Mouse (Mus musculus): ENCODE results near the gene Gatad2b.

Gatad2b gene

DNA sequence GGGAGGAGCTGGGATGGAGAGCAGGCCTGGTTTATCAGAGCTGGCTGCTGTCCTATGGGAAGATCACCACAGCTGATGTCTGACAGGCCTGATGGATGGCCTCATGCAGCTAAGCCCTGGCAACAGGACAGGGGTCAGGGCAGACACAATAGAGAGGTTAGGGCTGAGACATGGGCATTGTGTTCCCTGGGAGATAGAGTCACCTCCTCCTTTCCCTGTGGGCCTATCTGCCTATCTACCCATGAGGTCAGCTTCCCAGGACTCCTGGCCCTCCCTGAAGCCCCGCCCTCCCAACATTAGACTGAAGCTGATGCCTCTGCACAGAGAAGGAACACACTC is 83.2 kb downstream of the Gatad2b start:
- CTCF ChIA-PET, result interaction anchor here (0.6 kb wide), 3 partner anchors 267 to 1263 kb away, joined by 3 to 4 read pairs (median 3); no protein-coding TSS in a partner anchor

DNA sequence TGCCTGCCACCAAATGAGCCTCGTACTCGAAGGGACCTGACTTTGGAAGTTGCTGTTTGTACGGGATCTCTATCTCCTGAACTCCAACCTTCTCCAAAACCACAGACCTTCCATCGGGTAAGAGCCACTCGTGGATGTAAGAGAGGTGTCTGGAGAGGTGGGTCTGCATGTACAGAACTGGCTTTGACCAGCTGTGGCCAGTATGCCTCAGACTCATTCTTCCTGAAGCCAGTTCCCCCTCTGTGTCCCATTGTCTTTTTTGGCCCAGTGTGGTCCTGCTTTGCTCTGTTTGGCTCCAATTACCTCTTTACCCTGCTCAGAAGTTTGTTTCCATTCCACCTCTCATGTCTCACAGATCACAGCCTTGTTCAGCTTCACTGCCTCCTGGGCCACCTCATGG is 85.5 kb downstream of the Gatad2b start:
- CTCF ChIA-PET, result no interaction called here

DNA sequence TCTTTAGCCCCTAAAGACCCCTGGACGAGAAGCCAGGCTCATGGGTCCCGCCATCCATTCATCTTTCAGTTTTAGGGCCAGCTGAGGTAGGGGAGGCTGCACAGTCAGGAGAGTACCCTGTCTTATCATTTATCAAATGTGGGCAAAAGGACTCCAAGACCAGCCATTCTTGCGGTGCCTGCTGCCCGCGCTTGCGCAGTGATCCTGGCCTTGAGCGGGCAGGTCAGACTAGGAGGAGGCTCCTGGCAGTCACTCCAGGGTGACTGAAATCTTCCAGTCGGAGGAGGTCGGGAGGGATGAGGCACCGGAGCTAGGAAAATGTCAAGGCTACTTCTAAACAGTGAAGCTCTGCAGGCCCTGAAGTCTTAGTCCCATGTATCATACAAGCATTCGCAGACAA is 88.7 kb downstream of the Gatad2b start:
- CTCF ChIA-PET, result no interaction called here

DNA sequence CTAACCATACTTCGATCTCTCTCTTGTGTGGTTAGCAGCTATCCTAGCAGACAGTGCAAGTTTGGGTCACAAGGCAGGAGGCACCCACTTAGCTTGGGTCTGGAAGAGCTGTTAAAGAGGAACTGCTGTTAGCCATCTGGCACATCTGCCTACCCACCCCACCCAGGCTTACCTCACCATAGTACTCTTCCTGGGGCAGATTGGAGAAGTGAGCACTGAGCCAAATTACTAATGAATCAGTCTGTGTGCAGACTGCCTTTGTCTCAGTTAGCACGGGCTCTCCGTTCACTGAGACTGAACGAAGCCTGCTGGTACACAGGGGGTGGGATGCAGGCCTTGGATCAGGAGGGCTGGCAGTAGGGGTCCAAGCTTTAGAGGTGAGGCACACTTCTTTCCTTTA is 90.7 kb downstream of the Gatad2b start:
- CTCF ChIA-PET, result interaction anchor here (0.5 to 0.8 kb wide), 2 partner anchors 25 to 229 kb away, joined by 4 read pairs; no protein-coding TSS in a partner anchor

DNA sequence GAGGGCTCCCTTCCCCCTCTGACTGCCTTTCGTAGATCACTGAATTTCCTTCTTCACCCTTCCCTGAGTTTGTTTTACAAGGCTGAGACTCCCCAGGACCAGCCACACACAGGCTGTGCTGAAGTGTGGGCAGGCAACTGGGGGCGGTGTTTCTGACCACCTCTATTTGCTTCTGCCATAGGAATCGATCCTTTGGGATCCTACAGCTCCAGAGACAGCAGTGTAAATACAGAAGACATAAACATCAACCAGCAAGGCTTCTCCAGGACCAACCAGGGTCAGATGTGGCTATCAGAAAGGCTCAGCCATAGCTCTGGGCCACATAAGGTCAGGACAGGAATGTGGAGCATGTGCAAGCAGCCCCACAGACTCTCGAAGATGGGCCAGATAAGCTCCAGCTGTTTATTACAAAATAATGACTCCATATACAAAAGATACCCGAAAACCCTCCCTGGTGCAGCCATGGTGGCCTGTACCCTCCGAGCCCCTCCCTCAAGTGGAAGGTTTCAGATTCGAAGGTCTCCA is 91.9 kb downstream of the Gatad2b start:
- CTCF ChIA-PET, result interaction anchor here (0.5 kb wide), 1 partner anchor 154 kb away, joined by 3 read pairs; no protein-coding TSS in a partner anchor

DNA sequence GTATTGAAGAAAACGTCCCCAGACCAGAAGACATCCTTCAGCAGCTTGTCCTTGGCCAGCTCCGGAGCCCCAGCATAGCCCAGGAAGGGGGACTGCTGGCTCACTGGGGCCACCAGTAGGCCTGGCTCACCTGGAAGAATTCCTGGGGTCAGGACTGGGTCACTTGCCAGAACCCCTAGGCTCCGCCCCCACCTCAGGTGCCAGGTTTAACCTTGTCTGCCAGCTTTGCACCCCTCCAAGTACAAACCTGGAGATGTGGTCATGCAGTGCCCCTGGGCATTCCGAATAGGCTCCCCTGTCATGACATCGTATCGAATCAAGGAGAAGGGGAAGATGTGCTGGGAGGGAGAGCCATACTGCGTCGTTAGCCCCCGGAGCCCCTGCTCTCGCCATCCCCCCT is 93.8 kb downstream of the Gatad2b start:
- CTCF ChIA-PET, result no interaction called here

DNA sequence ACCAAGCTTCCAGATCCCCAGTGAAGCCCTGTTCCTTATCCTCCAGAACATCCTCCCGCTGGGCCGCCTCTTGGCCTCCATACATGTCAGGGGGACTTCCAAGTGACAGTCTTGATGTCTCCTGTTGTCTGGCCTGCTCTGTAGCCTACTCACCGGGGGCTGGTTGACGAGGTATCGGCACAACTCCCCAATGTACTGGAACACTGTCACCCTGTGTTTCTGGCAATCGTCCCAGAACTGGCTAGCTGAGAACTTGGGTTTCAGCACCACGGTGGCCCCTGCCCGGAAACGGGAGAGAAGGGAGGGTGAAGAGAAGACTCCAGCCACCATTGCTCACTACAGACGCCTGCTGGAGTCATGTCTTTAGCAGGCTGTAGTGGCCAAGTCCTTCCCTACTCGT is 94.5 kb downstream of the Gatad2b start:
- CTCF ChIA-PET, result no interaction called here

DNA sequence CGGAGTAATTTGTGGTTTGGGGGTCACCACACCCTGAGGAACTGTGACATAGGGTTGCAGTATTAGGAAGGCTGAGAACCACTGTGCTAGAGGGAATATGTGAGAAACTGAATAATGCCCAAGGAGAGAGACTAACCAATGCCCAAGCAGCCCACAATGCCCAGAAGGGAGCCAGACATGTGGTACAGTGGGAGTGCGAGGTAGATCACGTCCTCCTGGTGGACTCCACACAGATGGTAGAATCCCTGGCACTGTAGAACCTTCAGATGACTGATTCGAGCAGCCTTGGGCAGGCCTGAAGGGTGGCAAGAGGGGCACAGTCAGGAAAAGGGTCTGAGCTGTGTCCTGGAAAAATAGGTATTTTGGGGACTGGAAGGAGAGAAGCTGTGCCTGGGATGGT is 95.2 kb downstream of the Gatad2b start:
- CTCF ChIA-PET, result no interaction called here

DNA sequence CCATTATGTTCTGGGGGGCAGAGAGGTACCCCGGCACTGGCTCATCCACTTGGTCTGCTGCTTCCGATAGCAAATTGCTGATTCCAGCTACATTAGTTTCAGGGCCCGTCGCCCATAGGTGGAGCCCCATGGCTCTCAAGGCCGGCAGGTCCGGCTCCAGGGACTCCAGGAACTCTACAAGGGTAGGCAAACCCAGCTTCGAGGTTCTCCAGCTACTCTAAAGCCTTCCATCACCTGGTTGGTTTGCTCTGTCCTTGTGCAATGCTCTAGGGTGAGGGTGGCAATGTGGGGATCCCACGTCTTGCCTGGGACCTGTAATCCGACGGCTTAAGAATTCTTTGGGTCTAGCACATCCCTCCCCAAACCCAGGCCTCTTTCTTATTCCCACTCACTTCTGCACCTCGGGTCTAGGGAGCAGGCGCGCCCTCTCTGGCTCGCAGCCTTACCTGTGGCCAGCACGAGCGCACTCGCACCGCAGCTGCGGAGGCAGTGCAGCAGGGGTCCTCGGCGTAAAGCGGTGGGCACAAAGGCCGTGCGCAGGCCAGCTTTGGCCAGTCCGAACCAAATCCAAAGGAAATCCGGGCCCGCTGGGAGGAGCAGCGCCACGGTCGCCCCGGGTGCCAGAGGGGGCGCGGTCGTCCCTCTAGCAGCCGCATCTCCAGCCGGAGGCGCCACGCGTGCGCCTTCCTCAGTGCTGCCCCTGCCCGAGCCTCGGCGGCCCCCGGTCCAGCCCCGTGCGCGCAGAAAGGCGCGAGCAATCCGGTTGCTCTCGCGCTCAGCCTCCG is 95.9 kb downstream of the Gatad2b start:
- CTCF ChIA-PET, result no interaction called here

DNA sequence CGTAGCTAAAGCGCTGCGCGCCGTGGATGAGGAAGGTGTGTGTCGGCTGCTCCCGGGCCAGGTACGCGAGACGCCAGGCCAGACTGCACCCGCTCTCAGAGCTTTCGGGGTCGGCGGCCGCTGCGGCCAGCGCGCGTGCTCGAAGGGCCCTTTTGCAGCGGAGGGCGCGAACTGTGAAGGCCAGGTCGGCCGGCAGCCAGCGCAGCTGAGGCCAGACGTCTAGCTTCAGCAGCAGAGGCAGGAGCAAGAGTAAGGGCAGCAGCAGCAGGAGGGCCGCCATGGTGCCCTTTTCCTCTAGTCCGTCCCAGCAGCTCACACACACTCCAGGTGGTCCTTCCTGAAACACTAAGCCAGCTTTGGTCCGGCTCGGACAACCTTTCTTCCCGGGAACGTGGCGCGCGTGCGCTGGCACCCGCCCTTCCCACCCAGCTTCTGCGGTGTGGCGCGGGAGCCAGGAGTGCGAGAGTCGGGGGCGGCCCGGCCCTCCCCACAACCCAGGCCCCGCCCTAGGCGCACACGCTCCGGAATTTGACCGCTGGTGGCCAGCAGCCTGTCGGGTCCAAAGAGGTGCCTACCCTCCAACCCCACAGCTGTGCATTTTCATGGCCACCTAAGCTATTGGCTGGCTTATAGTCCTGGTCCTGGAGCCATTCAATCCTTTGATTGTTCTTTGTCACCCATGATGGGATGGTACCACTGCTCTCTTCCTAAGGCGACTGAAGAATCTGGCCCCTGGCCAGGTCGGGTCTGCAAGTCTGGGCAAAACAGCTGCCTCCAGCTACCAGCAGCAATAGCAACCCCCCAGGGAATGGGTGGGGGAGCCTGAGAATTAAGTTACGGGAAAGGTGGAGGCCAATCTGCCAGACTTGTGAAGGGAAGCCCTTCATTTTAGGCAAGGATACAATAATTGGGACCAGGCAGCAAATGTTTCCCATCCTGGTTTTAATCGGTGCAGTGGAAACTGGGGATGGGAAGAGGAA is 96.8 kb downstream of the Gatad2b start, which contains the start of gene Slc27a3:
Slc27a3 (minus strand) TSS at position 428 of the 980 bp plus-strand sequence.
- CTCF ChIA-PET, result no interaction called here

DNA sequence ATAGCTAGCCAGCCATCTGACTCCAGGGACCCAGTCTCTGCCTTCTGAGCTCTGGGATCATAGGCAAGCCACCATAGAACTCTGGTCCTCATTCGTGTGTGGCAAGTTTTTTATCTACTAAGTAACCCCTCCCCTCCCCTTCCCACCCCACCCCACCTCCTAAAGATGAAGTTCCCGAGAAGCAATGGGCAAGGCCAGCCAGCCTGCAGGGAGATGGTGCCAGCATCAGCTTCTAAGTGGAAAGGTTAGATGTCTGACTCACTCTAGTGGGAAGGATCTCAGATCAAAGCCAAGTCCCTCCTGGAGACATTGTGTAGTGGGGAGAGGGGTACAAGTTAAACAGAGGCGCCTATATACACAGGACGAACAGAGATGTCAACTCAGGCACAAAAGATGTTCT is 98.0 kb downstream of the Gatad2b start:
- CTCF ChIA-PET, result no interaction called here

DNA sequence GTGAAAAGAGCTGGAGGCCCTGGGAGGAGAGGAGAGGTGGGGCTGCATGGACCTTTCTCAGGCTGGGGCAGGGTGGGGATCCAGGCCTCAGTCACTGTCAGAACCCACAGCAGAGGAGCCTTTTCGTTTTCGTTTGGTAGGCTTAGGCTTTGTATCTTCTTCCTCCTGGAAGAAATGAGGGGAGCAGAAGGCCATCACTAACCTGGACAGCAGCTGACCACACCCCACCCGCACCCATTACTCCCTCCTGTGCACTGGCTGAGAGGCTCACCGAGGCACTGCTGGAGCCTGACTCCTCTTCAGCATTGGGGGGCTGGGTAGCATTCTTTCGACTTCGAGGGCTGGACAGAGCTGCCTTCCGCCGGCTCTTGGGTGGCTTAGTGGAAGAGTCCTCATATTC is 99.0 kb downstream of the Gatad2b start:
- CTCF ChIA-PET, result no interaction called here

DNA sequence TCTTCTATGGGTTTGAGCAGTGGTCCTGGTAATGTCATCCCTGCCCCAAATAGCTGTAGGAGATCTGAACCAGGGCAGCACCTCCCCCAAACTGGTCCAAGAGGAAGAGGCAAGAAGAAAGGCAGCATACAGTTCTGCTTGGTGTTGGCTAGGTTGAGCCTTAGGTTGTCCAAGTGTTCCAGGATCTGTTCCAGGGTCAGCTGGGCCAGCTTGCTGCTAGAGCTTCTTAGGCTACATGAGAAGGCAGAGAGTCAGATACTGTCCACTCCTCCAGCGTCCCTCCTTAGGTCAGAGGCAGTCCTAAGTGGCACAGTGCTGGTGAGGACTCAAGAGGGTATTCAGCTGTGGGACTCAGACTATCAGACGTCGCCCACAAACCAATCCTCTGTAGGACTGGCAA is 99.7 kb downstream of the Gatad2b start:
- CTCF ChIA-PET, result no interaction called here

DNA sequence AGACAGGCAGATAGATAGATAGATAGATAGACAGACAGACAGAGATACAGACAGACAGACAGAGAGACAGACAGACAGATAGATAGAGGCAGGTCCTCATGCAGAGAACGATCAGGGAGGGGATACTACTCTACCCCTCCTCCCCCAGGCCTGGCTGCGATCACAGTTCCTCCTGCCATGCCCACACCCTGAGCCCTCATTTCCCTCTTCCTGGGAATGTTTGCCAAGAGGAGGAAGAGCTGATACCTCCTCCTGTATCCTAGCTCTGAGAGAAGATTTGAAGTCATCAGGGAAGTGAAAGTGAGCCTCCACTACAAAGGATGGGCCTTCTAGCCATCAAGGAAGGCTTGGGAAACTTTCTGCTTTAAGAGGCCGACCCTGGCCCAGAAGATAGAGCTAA is 102.7 kb downstream of the Gatad2b start:
- CTCF ChIA-PET, result interaction anchor here (0.5 kb wide), 1 partner anchor 1113 kb away, joined by 4 read pairs; no protein-coding TSS in a partner anchor

DNA sequence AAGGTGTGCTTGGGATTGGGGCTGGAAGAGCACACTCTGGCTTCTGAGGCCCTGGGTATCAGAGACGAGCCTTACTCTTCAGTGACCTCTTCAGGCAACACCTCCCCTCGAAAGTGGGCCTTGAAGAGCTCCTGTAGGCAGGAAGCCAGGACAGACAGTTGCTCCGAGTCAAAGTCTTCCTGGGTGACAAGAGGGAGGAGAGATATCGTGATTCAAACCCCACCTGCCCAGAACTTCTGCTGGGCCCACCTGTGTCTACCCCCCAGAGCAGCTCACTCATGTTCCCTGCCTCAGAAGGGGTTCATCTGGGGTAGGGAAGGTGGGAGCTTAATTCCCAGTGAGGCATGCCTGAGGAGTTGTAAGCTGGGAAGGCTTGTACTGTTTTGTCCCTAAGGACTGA is 108.0 kb downstream of the Gatad2b start:
- CTCF ChIA-PET, result no interaction called here

DNA sequence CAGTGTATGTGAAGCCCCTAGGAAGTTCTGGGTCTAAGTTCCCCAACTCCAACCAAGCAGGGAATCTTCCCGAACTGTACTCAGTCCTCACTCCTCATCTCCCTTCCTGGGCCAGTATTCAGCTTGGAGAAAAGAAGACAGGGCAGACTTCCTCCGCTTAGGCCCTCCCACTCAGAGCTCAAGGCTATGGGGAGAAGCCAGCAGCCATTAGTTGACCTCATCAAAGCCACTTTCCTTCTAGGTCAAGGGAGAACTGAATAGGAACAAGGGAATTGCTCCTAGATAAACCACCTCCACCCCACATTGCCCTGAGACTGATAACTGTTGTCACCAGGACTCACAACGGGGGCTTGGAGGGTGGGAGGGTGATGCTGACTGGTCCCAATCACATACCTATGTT is 111.1 kb downstream of the Gatad2b start:
- CTCF ChIA-PET, result no interaction called here

DNA sequence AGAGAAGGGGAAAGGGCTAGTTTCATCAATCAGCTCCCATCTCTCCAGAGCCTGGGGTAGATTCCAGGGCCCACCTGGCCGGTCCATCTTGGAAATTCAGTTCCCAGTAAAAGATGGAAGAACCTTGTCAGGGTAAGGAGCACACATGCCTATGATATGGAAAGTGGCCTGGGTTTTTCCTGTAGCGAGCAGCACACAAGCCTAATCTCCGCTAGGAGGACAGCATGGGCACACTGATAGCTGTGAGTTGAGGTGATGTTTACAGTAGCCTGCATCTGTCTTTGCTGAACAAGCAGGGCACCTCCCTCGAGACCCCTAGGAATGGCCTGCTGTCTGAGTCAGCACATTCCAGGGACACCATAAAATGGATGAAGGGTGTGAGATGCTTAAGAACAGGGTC is 111.6 kb downstream of the Gatad2b start:
- CTCF ChIA-PET, result no interaction called here

DNA sequence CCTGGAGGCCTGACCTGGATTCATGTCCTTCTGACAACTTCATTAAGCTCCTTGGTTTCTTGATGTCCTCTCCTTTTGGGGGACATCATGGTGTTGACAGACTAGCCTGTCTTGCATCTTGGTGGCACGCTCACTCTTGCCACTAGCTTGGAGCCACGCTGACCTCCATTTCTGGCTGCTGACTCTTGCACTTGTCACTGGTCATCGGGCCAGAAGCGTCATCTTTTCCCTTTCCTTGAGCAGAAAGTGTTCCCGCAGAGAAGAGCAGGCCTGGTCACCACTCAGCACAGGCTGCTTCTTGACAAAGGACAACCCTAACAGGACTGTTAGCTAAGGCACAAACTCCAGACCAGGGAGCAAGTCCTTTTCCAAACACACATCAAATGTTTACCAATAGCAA is 113.4 kb downstream of the Gatad2b start:
- CTCF ChIA-PET, result interaction anchor here (0.5 kb wide), 1 partner anchor 203 kb away, joined by 5 read pairs; no protein-coding TSS in a partner anchor

DNA sequence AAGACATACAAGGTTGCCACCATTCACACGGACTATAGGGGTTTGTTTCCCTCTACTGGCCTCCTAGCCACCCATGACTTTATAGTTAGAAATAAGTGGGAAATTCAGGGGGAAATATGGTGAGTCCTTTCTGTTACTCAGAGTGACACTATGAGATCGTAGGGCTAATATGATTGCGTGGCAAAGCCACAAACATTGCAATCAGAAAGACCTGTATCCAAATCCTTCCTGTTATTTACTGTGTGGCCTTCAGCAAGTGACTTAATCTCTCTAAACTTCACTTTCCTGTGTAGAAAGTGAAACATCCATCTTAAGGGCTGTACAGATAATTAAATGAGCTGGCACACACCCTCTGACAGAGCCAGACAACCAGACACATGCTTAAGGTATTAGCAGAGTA is 115.7 kb downstream of the Gatad2b start:
- CTCF ChIA-PET, result interaction anchor here (0.6 kb wide), 1 partner anchor 25 kb away, joined by 4 read pairs; no protein-coding TSS in a partner anchor

DNA sequence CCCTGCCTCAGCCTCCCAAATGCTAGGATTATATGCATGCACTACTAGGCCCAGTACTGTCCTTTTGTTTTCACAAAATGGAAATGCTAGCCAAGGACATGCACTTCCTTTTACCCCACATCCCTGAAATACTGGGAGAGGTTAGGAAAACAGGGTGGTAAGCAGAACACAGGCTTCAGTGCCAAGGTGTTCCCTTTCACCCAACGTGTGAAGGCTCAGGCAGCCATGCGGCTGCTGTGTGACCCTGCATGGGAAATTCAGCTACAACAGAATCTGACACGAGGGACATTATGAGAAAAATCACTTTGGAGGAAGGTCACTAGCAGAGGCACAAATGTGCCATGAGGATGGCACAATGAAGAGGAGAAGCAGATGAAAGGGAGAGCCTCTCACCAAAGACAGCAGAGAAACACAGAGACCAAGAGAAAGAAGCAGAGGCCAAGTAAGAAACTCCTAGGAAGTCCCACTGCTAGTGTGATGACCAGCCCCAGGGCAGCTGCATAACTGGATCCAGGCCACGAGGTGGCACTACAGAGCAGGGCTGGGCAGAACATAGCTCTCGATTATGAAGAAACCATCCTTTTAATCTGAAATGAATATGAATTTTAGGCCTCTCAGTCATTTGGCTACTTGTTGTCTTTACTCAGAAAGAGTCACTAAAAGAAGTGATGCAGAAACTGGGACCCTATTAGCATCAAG is 119.5 kb downstream of the Gatad2b start:
- CTCF ChIA-PET, result interaction anchor here (0.9 kb wide), 1 partner anchor 99 kb away, joined by 4 read pairs; no protein-coding TSS in a partner anchor

DNA sequence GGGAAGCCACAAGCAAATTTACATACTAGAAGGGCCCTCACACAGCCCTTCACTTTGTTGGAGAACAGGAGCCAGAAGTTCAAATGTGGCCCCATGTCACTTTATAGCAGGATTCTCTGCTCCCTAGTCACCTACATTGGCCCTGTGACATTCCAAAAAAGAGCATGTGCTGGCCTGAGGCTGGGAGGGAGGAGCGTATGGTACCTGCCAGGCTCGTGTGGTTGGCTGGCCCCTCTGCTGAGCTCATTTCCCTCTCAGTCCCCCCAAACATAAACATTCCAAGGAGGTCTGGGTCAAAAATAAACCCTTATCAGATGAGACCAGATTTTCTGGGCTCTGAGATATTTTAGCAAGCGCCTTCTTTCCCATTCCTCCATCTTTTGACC is 120.0 kb downstream of the Gatad2b start:
- CTCF ChIA-PET, result no interaction called here
